Mouse (Mus musculus) midbrain, postnatal 0 days (tissue): ENCODE results near the gene Wnt3. TPM values are rescaled to one million over a fixed set of nuclear protein-coding genes. Genes with fewer than 3 reads are reported as not detected.

ENCODE experiments used
- ATAC-seq: fragments of 200-750 bp; cut with Nextera tagmentation; 2 replicates; pipeline ENCODE4 v1.8.0; 2017; ENCODE audit warnings: moderate number of reproducible peaks, mild to moderate bottlenecking, moderate TSS enrichment, moderate library complexity; ENCODE audit not compliant: low FRiP score
- DNase-seq: peaks from one replicate; pipeline ENCODE4 v3.0.0-alpha.2; 2015; ENCODE audit warnings: low spot score
- H3K27ac ChIP-seq: fragments of 300-500 bp; sonication (generic); 2 replicates; pipeline ENCODE4 v1.5.1; 2014; ENCODE audit warnings: low read depth, mild to moderate bottlenecking, low read length, mixed read lengths
- H3K27me3 ChIP-seq: fragments of 300-500 bp; sonication (generic); 2 replicates; pipeline ENCODE4 v1.6.1; 2014; ENCODE audit warnings: low read length, control low read depth, mixed read lengths; ENCODE audit not compliant: insufficient read depth
- H3K36me3 ChIP-seq: fragments of 300-500 bp; sonication (generic); 2 replicates; pipeline ENCODE4 v1.6.1; 2014; ENCODE audit warnings: low read length, control low read depth, mixed read lengths; ENCODE audit not compliant: insufficient read depth
- H3K4me1 ChIP-seq: fragments of 300-500 bp; sonication (generic); 2 replicates; pipeline ENCODE4 v1.6.1; 2014; ENCODE audit warnings: mild to moderate bottlenecking, control low read depth, antibody characterized with exemption, low read length, mixed read lengths; ENCODE audit not compliant: insufficient read depth
- H3K4me2 ChIP-seq: fragments of 300-500 bp; sonication (generic); 2 replicates; pipeline ENCODE4 v1.6.1; 2014; ENCODE audit warnings: low read depth, mild to moderate bottlenecking, low read length, mixed read lengths; ENCODE audit not compliant: poor library complexity, severe bottlenecking
- H3K4me3 ChIP-seq: fragments of 300-500 bp; sonication (generic); 2 replicates; pipeline ENCODE4 v1.5.1; 2014; ENCODE audit warnings: low read depth, mild to moderate bottlenecking, low read length, moderate library complexity
- H3K9ac ChIP-seq: fragments of 300-500 bp; sonication (generic); replicated peaks from 2 replicates; pipeline ENCODE4 v1.6.1; 2014; ENCODE audit warnings: mild to moderate bottlenecking, low read length, moderate library complexity, mixed read lengths; ENCODE audit not compliant: poor library complexity, severe bottlenecking
- H3K9me3 ChIP-seq: fragments of 300-500 bp; sonication (generic); 2 replicates; pipeline ENCODE4 v1.6.1; 2016; ENCODE audit warnings: low read length, control low read depth
- CTCF ChIP-seq: IDR thresholded peaks from 2 replicates; pipeline ENCODE4 v1.5.1; 2016; ENCODE audit warnings: antibody characterized with exemption, mild to moderate bottlenecking
- WGBS: fragments of 180-500 bp; shearing (Covaris S2); extraction: QIAGEN DNeasy Blood & Tissue Kit; methylation state at CpG from one replicate; pipeline ENCODE4 v1.1.7; 2014; 5-methylcytosine and 5-hydroxymethylcytosine counted together
- polyA plus RNA-seq: library from polyadenylated mRNA; unstranded; fragments of >200 nt; fragmentation: Nextera tagmentation; extraction: Ambion mirVana; gene quantifications from 2 replicates; pipeline ENCODE4 v1.2.1, GENCODE M21; 2015
- total RNA-seq: library from RNA; depleted of rRNA; stranded (reverse); fragments of >200 nt; gene quantifications from 2 replicates; pipeline ENCODE4 v1.2.3, GENCODE M21; 2014; rRNA removed

Gene Wnt3
- total RNA-seq: 12.5 and 13.2 TPM in 2 replicates
- polyA plus RNA-seq: 11.6 and 11.7 TPM in 2 replicates

DNA sequence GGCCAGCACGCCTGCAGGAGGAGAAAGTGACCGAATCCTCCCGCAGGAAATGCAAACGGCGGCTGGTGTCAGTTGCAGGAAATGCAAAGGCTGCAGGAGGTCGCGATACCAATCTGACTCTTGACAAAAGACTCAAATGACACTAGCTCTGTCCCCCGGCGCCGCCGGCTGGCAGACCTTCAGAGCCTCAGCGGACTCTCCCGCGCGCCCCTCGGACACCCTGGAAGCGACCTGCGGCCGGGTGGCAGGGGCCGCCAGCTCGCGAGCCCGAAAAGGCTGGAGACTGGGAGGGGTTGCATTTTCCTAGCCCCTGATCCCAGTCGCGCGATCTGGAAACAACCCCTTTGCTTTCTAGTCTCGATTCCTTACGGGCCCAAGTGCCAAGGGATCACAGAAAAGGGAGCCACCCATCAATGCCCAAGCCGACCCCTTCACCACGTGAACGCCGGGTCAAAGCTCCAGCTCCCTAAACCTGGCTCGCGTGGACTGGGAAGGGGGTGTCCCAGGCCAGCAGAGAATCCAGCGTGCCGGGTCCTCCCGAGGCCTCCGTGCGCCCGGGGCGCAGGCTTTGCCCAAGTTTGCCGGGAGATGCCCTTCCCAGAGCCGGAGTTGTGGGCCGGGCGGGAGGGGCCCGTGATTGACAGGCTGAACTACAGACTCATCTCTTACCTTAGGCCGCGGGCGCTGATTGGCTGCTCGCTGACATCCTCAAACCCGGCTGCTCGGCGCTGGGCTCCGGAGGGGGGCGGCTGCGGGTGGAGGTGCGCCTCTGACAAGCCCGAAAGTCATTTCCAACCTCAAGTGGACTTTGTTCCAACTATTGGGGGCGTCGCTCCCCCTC is at the start of gene Wnt3:
Gene Wnt3, plus strand, starts transcription at position 764 of the 841 bp plus-strand sequence.
- TF ChIP-seq CTCF: no peak
- peak within 1 kb of the TSS; percentile 49 for H3K4me3 ChIP-seq
- ATAC-seq (peak; percentile 45; the same call in 1 of the 2 replicates), DNase-seq (peak; percentile 47)
- H3K36me3 ChIP-seq: no peaks in the 10 kb centered on the region
- peak within 1 kb of the TSS; percentile 40 for H3K9ac ChIP-seq
- peaks cover 44% of the 10 kb centered on the region for H3K27me3 ChIP-seq
- H3K27ac ChIP-seq: peak within 1 kb of the TSS; percentile 57; the same call in 1 of the 2 replicates
- no peaks in the 10 kb centered on the region for H3K9me3 ChIP-seq
- WGBS: 1% methylated on average over 60 of the region's 60 CpGs
- H3K4me2 ChIP-seq: peak within 1 kb of the TSS; percentile 77
- peaks cover 16% of the 10 kb centered on the region for H3K4me1 ChIP-seq

GRCm38 (mm10) chr11:103724331-103724771 is 49.6 kb upstream of the Wnt3 start:
- H3K4me3 ChIP-seq: no peak overlapping the region
- TF ChIP-seq CTCF: no peak
- WGBS: 79% methylated on average over 11 of the region's 11 CpGs
- no peak overlapping the region for H3K9ac ChIP-seq
- H3K4me1 ChIP-seq: peaks cover 7% of the 10 kb centered on the region; the same call in 1 of the 2 replicates
- H3K27me3 ChIP-seq: no peaks in the 10 kb centered on the region
- ATAC-seq (no peak), DNase-seq (peak; percentile 28)
- H3K36me3 ChIP-seq: no peaks in the 10 kb centered on the region
- no peak overlapping the region for H3K4me2 ChIP-seq
- H3K9me3 ChIP-seq: no peaks in the 10 kb centered on the region
- H3K27ac ChIP-seq: no peak overlapping the region

- Histone ChIP-seq H3K9me3 (no peaks in the 10 kb centered on the region), H3K27ac (no peak overlapping the region), H3K9ac (no peak overlapping the region), H3K4me2 (no peak overlapping the region), H3K4me1 (0 out of 2 replicates have a peak, but pooled peaks cover 2% of the 10 kb centered on the region), H3K27me3 (no peaks in the 10 kb centered on the region), H3K4me3 (no peak overlapping the region), H3K36me3 (no peaks in the 10 kb centered on the region)
- ATAC-seq: no peak
- DNase-seq: no peak
- WGBS: 70% methylated on average over 9 of the region's 9 CpGs
- no peak for TF ChIP-seq CTCF
Measured at GRCm38 (mm10) chr11:103729282-103729985, 44.5 kb upstream of the Wnt3 start.

DNA sequence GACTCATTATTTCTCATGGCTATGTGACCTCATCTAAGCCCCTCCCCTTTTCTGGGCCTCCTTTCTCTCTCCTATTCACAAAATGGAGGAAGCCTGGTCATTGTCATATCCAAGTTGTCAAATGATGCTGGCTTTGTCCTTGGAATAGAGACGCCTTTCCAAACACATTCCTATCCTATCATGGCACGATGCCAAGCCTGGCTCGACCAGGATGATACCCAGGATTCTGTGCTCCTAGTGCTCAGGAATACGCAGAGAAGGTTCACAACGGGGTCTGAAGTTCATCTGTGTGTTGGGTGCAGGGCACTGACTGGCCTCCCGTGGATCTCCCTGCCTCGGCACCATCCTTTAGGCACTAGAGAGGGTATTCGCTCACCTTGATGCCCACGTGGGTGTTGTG is 42.4 kb upstream of the Wnt3 start:
- 85% methylated on average over 9 of the region's 9 CpGs for whole genome bisulfite sequencing
- Histone ChIP-seq H3K27ac (no peak overlapping the region), H3K9ac (no peak overlapping the region), H3K4me3 (no peak overlapping the region), H3K4me2 (no peak overlapping the region), H3K27me3 (no peaks in the 10 kb centered on the region), H3K4me1 (0 out of 2 replicates have a peak, but pooled peaks cover 2% of the 10 kb centered on the region), H3K36me3 (no peaks in the 10 kb centered on the region), H3K9me3 (no peaks in the 10 kb centered on the region)
- no peak for ATAC-seq
- no peak for DNase-seq
- TF ChIP-seq CTCF: no peak

- WGBS: 83% methylated on average over 7 of the region's 7 CpGs
- H3K4me3 ChIP-seq: no peak overlapping the region
- no peak for ATAC-seq
Measured at GRCm38 (mm10) chr11:103732306-103732705, 41.6 kb upstream of the Wnt3 start.

More at GRCm38 (mm10) chr11:103732306-103732705, 41.6 kb upstream of the Wnt3 start:
- no peak overlapping the region for H3K27ac ChIP-seq
- DNase-seq: no peak
- H3K36me3 ChIP-seq: no peaks in the 10 kb centered on the region
- H3K4me2 ChIP-seq: no peak overlapping the region
- TF ChIP-seq CTCF: no peak
- H3K9ac ChIP-seq: no peak overlapping the region
- H3K9me3 ChIP-seq: no peaks in the 10 kb centered on the region
- H3K4me1 ChIP-seq: 0 out of 2 replicates have a peak, but pooled peaks cover 2% of the 10 kb centered on the region
- no peaks in the 10 kb centered on the region for H3K27me3 ChIP-seq
